7 mouse cellular contexts compared by ENCODE assay signal in the genomic region with DNA sequence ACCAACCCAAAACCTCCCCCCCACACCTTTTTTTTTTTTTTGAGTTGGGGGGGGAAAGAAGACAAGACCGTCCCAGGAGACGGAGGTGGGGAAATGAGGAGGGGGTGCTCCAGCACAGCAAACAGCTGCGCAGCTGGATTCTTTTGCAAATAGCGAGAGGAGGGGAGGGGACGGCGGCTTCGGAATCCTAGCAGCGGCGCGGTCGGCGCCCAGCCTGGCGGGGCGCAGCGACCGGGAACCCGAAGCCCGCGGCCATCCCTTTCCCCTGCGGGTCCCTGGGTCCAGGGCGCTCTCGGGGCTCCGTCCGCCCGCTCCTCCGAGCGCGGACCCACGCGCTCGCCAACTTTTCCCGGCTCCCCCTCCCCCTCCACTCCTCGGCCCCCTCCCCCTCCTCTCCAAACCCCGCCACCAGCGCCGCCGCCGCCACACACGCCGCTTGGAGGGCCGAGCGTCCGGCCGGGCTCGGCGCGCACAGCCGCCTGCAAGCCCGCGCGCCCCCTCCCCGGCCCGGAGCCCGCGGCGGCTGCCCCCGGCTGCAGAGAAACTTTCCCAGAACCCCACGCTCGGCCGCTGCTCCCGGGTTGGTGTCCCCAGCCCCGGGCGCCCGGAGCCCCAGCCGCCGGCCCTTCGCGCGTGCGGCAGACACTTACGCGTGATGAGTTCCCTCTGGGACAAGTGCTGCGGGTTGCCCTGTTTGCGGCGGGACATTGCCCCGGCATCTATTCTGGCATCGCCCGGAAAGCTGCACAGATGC. TPM values are rescaled to one million over a fixed set of nuclear protein-coding genes. Genes with fewer than 3 reads are reported as not detected.
DNase-seq lines count a peak whose midpoint lies in the region; ATAC-seq and TF ChIP-seq lines count a peak whose summit lies in the region.

No protein-coding gene starts in this region.

- TF ChIP-seq POLR2A in liver, adult 2 months (IDR thresholded peaks at IDR 0.05; ENCODE audit: extremely low read depth, insufficient read depth, low read length), result no peak

- H3K4me3 ChIP-seq in liver, adult 2 months (ENCODE audit: insufficient read depth, low read depth, low read length), result peak overlapping the region; percentile 23; the same call in 1 of the 2 replicates
- peak overlapping the region; percentile 79 for H3K4me3 ChIP-seq in embryonic facial prominence, embryonic 14.5 days (ENCODE audit: low read depth, low read length)
- H3K4me3 ChIP-seq in intestine, embryonic 15.5 days (replicated peaks), result peak overlapping the region; percentile 59
- peak overlapping the region; percentile 95 for H3K4me3 ChIP-seq in neural tube, embryonic 13.5 days

- WGBS in liver, adult 2 months, result 2% methylated on average over 70 of the region's 78 CpGs
- under 1% methylated on average over 28 of the region's 78 CpGs for WGBS in embryonic facial prominence, embryonic 14.5 days
- WGBS in intestine, embryonic 15.5 days, result under 1% methylated on average over 61 of the region's 78 CpGs
- 1% methylated on average over 39 of the region's 78 CpGs for WGBS in neural tube, embryonic 13.5 days

- no peaks in the 10 kb centered on the region for H3K4me1 ChIP-seq in liver, adult 2 months (ENCODE audit: control insufficient read depth, insufficient read depth, low read length)
- 0 out of 2 replicates have a peak, but pooled peaks cover 6% of the 10 kb centered on the region for H3K4me1 ChIP-seq in embryonic facial prominence, embryonic 14.5 days (ENCODE audit: control insufficient read depth, insufficient read depth, low read length)
- H3K4me1 ChIP-seq in intestine, embryonic 15.5 days (replicated peaks), result peaks cover 29% of the 10 kb centered on the region
- H3K4me1 ChIP-seq in neural tube, embryonic 13.5 days (replicated peaks), result peaks cover 61% of the 10 kb centered on the region

- H3K9ac ChIP-seq in liver, adult 2 months (ENCODE audit: low read depth, low read length), result no peak overlapping the region
- peak overlapping the region; percentile 97 for H3K9ac ChIP-seq in embryonic facial prominence, embryonic 14.5 days (ENCODE audit: low read depth, low read length)
- peak overlapping the region; percentile 90 for H3K9ac ChIP-seq in intestine, embryonic 15.5 days
- peak overlapping the region; percentile 98 for H3K9ac ChIP-seq in neural tube, embryonic 13.5 days

- H3K27ac ChIP-seq in liver, adult 2 months (replicated peaks; ENCODE audit: insufficient read depth, low read depth, low read length), result no peak overlapping the region
- peak overlapping the region; percentile 98 for H3K27ac ChIP-seq in embryonic facial prominence, embryonic 14.5 days (replicated peaks; ENCODE audit: low read depth, low read length)
- peak overlapping the region; percentile 99 for H3K27ac ChIP-seq in intestine, embryonic 15.5 days
- H3K27ac ChIP-seq in neural tube, embryonic 13.5 days (replicated peaks), result peak overlapping the region; percentile 99

- H3K9me3 ChIP-seq in embryonic facial prominence, embryonic 14.5 days (ENCODE audit: control insufficient read depth, low read length), result no peaks in the 10 kb centered on the region
- H3K9me3 ChIP-seq in intestine, embryonic 15.5 days, result no peaks in the 10 kb centered on the region
- H3K9me3 ChIP-seq in neural tube, embryonic 13.5 days, result no peaks in the 10 kb centered on the region

- H3K79me2 ChIP-seq in liver, adult 2 months (ENCODE audit: control insufficient read depth, insufficient read depth, low read length), result no peaks in the 10 kb centered on the region

- DNase-seq in liver, adult 2 months (ENCODE audit: extremely low read depth, low read depth, low spot score), result no peak
- DNase-seq in liver, result no peak
- peak; percentile 81 for DNase-seq in embryonic facial prominence, embryonic 14.5 days (ENCODE audit: low spot score)
- DNase-seq in layer of hippocampus, adult 8-10 months (ENCODE audit: low spot score in 2 of 2), result no peak

- H3K36me3 ChIP-seq in liver, adult 2 months (ENCODE audit: control insufficient read depth, insufficient read depth, low read length), result no peaks in the 10 kb centered on the region
- H3K36me3 ChIP-seq in embryonic facial prominence, embryonic 14.5 days (ENCODE audit: control insufficient read depth, insufficient read depth, low read length), result no peaks in the 10 kb centered on the region
- no peaks in the 10 kb centered on the region for H3K36me3 ChIP-seq in intestine, embryonic 15.5 days
- no peaks in the 10 kb centered on the region for H3K36me3 ChIP-seq in neural tube, embryonic 13.5 days

- peaks cover 31% of the 10 kb centered on the region for H3K27me3 ChIP-seq in liver, adult 2 months (ENCODE audit: control insufficient read depth, insufficient read depth, low read length)
- H3K27me3 ChIP-seq in embryonic facial prominence, embryonic 14.5 days (replicated peaks; ENCODE audit: control insufficient read depth, insufficient read depth, low read length), result peaks cover 3% of the 10 kb centered on the region; the same call in 1 of the 2 replicates
- H3K27me3 ChIP-seq in intestine, embryonic 15.5 days (replicated peaks), result peaks cover 15% of the 10 kb centered on the region
- peaks cover 12% of the 10 kb centered on the region; the same call in 1 of the 2 replicates for H3K27me3 ChIP-seq in neural tube, embryonic 13.5 days

- TF ChIP-seq CTCF in liver, adult 2 months (IDR thresholded peaks at IDR 0.05; ENCODE audit: low read depth, low read length), result no peak

- peak overlapping the region; percentile 78 for H3K4me2 ChIP-seq in embryonic facial prominence, embryonic 14.5 days (ENCODE audit: low read depth, low read length)
- peak overlapping the region; percentile 95 for H3K4me2 ChIP-seq in intestine, embryonic 15.5 days (replicated peaks)
- H3K4me2 ChIP-seq in neural tube, embryonic 13.5 days, result peak overlapping the region; percentile 87

- no peak for ATAC-seq in embryonic facial prominence, embryonic 14.5 days (ENCODE audit: low read depth)
- no peak for ATAC-seq in intestine, embryonic 15.5 days
- no peak for ATAC-seq in neural tube, embryonic 13.5 days (ENCODE audit: low read depth)
- no peak for ATAC-seq in frontal cortex, adult (ENCODE audit: low TSS enrichment)

RNA-seq across cellular contexts. Expression of a gene that starts 0.8 kb away (rescaled TPM):
- 0.13 and 0.18 TPM in 2 replicates for total RNA-seq in liver, adult 2 months (2014; rRNA removed)
- polyA plus RNA-seq in liver, adult 2 months (2012; rRNA removed), result 0.19 and 0.39 TPM in 2 replicates
- polyA plus RNA-seq in embryonic facial prominence, embryonic 14.5 days (2014; fragmentation: Nextera tagmentation; extraction: Ambion mirVana), result 16.5 and 20.7 TPM in 2 replicates
- 6.7 and 6.9 TPM in 2 replicates for polyA plus RNA-seq in intestine, embryonic 15.5 days (2015; fragmentation: Nextera tagmentation; extraction: Ambion mirVana)
- polyA plus RNA-seq in neural tube, embryonic 13.5 days (2015; fragmentation: Nextera tagmentation; extraction: Ambion mirVana), result 33.5 and 34.9 TPM in 2 replicates
- total RNA-seq in layer of hippocampus, adult 8-10 months (2022), result 100 to 1,000 TPM; 110 to 122 (median 115) TPM

Comparison
In these comparisons a context has a peak if more than half of its experiments do, and no peak if none do; other contexts are left out.
1. H3K4me3 ChIP-seq: peak in every context shown above with its lines; median percentile 95 in neural tube, embryonic 13.5 days; 79 in embryonic facial prominence, embryonic 14.5 days; 59 in intestine, embryonic 15.5 days; 23 in liver, adult 2 months.